Mouse (Mus musculus) adipocyte (in vitro differentiated cells): ENCODE data around the gene Pigl.
"Not testable (repeated sequence)": the region's sequence is repeated elsewhere in the genome, so short reads cannot be mapped to it uniquely, and the experiment has no call there.

Experiments used
- DNase-seq: peaks from one replicate; pipeline ENCODE4 v3.0.0-alpha.2; 2016; ENCODE audit warnings: low spot score

The Pigl gene

GRCm38 (mm10) chr11:62458276-62458724 lies at the start of gene Pigl, which contains the start of gene Ncor1:
Gene Pigl (plus strand): TSS chr11:62458460.
Gene Ncor1 (minus strand): TSS chr11:62458541.
- DNase-seq = peak; percentile 83

GRCm38 (mm10) chr11:62408848-62409247 lies 49.4 kb upstream of the Pigl start:
- DNase-seq = no peak

- DNase-seq = no peak
These were observed 48.6 kb upstream of the Pigl start for GRCm38 (mm10) chr11:62409611-62410010.

- DNase-seq = no peak
These were observed 43.2 kb upstream of the Pigl start for GRCm38 (mm10) chr11:62415026-62415425.

GRCm38 (mm10) chr11:62424525-62424924 lies 33.7 kb upstream of the Pigl start:
- no peak for DNase-seq

GRCm38 (mm10) chr11:62426266-62426665 lies 32.0 kb upstream of the Pigl start:
- no peak for DNase-seq

- DNase-seq = no peak
These were observed 31.2 kb upstream of the Pigl start for GRCm38 (mm10) chr11:62427105-62427504.

GRCm38 (mm10) chr11:62432211-62432610 lies 26.0 kb upstream of the Pigl start:
- no peak for DNase-seq

- DNase-seq = no peak
These were observed 17.5 kb upstream of the Pigl start for GRCm38 (mm10) chr11:62440670-62441315.

- DNase-seq = no peak
These were observed 12.5 kb upstream of the Pigl start for GRCm38 (mm10) chr11:62445799-62446198.

GRCm38 (mm10) chr11:62448971-62449370 lies 9.3 kb upstream of the Pigl start:
- no peak for DNase-seq

GRCm38 (mm10) chr11:62455193-62455592 lies 3.1 kb upstream of the Pigl start:
- DNase-seq = no peak

GRCm38 (mm10) chr11:62456021-62456482 lies 2.2 kb upstream of the Pigl start:
- no peak for DNase-seq

GRCm38 (mm10) chr11:62456483-62457172 lies 1.6 kb upstream of the Pigl start:
- peak; percentile 79 for DNase-seq

- peak; percentile 89 for DNase-seq
These were observed 894 bp upstream of the Pigl start for GRCm38 (mm10) chr11:62457241-62457890.

GRCm38 (mm10) chr11:62457891-62458270 lies 379 bp upstream of the Pigl start:
- no peak for DNase-seq

GRCm38 (mm10) chr11:62458780-62459179 lies 520 bp downstream of the Pigl start:
- DNase-seq = no peak

GRCm38 (mm10) chr11:62462529-62462928 lies 4.3 kb downstream of the Pigl start:
- DNase-seq = not testable (repeated sequence)

- DNase-seq = peak; percentile 86
These were observed 5.1 kb downstream of the Pigl start for GRCm38 (mm10) chr11:62463225-62463915.

GRCm38 (mm10) chr11:62464696-62465095 lies 6.4 kb downstream of the Pigl start:
- no peak for DNase-seq

GRCm38 (mm10) chr11:62465849-62466248 lies 7.6 kb downstream of the Pigl start:
- DNase-seq = no peak

- DNase-seq = no peak
These were observed 8.3 kb downstream of the Pigl start for GRCm38 (mm10) chr11:62466546-62466945.
